Mouse (Mus musculus): ENCODE measurements at regions not wholly inside any gene's neighbourhood (a gene's known extent, or its start where the extent isn't known, plus 50 kb on each side); places are given as distances from the start of the nearest gene placed in this dataset.
A peak's percentile ranks its signal among the peaks of the same experiment; 100 is the strongest.

DNA sequence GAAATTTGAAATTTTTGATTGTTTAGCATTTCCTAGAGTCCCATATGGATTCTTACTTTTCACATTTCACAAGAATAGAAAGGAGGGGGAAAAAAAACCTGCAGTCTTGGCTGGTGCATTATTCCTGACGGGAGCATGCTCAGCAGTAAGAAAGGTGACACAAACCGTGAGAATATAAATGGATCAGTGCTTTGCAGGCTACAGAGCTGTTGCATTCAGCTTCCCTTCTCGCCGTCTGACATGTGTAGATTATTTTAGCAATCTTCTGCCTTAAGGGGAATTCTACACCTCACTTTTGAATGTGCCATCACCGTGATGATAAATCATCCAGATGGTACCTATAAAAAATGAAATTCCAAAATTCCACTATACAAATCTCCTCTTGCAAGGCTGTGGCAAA, 55.3 kb downstream of the Crygf start:
- Histone ChIP-seq H3K4me3 (replicated peaks; ENCODE audit: low read length) (no peak overlapping the region), H3K4me2 (replicated peaks; ENCODE audit: low read depth, low read length, severe bottlenecking) (no peak overlapping the region), H3K27me3 (ENCODE audit: control insufficient read depth, insufficient read depth, low read length) (no peaks in the 10 kb centered on the region), H3K4me1 (ENCODE audit: control insufficient read depth, insufficient read depth, low read length) (no peaks in the 10 kb centered on the region), H3K9ac (ENCODE audit: low read depth, low read length, severe bottlenecking) (no peak overlapping the region), H3K36me3 (ENCODE audit: control insufficient read depth, insufficient read depth, low read length) (no peaks in the 10 kb centered on the region), H3K9me3 (ENCODE audit: control insufficient read depth, low read length) (no peaks in the 10 kb centered on the region), H3K27ac (replicated peaks; ENCODE audit: low read depth, low read length) (no peak overlapping the region)
- ATAC-seq (ENCODE audit: low FRiP score, low read depth) (no peak), DNase-seq (ENCODE audit: low spot score) (no peak)
- WGBS, result 62% methylated on average over 5 of the region's 5 CpGs
- TF ChIP-seq POLR2A (IDR thresholded peaks at IDR 0.05; ENCODE audit: borderline replicate concordance, extremely low read depth, insufficient read depth, insufficient read length), result no peak

DNA sequence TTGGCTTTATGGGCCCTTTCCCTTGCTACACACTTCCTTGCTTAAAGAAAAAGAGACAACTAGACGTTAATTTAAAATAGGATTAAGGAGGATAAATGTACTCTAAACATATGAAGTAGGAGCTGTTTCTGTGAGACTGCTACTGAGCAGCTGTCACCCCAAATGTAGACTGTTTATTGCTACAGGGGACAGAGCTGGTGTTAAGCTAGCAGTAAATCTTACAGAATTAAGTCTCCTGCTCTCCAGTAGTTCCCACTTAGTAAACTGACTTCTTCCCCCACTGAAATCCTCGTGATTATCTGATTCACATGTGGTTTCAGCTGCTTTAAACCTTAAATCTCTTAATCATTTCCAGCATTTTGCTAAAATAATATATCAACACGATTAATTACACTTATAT, 74.1 kb downstream of the Crygf start:
- Histone ChIP-seq H3K9me3 (ENCODE audit: control insufficient read depth, low read length) (no peaks in the 10 kb centered on the region), H3K27ac (replicated peaks; ENCODE audit: low read depth, low read length) (no peak overlapping the region), H3K4me2 (replicated peaks; ENCODE audit: low read depth, low read length, severe bottlenecking) (no peak overlapping the region), H3K4me3 (replicated peaks; ENCODE audit: low read length) (no peak overlapping the region), H3K27me3 (ENCODE audit: control insufficient read depth, insufficient read depth, low read length) (no peaks in the 10 kb centered on the region), H3K9ac (ENCODE audit: low read depth, low read length, severe bottlenecking) (no peak overlapping the region), H3K36me3 (ENCODE audit: control insufficient read depth, insufficient read depth, low read length) (no peaks in the 10 kb centered on the region), H3K4me1 (ENCODE audit: control insufficient read depth, insufficient read depth, low read length) (no peaks in the 10 kb centered on the region)
- 22% methylated on average over 3 of the region's 3 CpGs for WGBS
- TF ChIP-seq POLR2A (IDR thresholded peaks at IDR 0.05; ENCODE audit: borderline replicate concordance, extremely low read depth, insufficient read depth, insufficient read length), result no peak
- DNase-seq (ENCODE audit: low spot score) (no peak), ATAC-seq (ENCODE audit: low FRiP score, low read depth) (no peak)

DNA sequence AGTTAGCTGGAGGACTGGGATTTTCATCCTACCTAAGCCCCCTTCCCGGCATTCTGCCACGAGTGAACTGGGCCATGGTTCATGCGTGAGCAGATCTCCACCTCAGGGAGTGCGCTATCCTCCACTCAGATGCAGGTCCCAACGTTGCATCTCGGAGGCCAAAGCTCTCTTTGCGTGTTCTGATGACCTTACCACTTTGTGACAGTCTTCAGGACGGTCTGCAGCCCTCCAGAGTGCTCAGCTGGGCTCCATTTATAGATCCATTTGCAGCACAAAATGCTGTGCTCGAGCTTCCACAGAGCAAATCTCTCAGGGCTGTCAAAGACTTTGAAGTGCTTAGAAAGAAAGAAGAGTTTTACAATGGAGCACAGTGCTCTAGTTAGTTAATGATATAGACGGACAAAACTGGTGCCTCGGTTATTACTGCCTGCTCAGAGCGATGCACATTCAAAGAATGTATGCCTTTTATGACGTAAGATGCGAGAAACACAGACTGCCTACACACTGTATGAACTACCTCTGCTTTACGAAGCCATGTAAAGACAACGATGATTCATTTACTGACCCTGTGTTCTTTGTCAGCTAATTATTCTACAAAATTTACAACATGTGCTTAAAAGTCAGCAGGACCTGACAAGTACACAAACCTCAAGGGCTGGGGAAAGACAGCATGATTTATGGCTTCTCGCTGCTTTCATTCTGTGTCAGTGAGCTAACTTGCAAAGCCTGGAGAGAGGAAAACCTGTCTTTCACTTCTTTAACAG, 77.8 kb downstream of the Crygf start:
- ATAC-seq (ENCODE audit: low FRiP score, low read depth) (peak; percentile 60; the same call in 1 of the 2 replicates), DNase-seq (ENCODE audit: low spot score) (peak; percentile 61)
- Histone ChIP-seq H3K27ac (replicated peaks; ENCODE audit: low read depth, low read length) (no peak overlapping the region), H3K4me1 (ENCODE audit: control insufficient read depth, insufficient read depth, low read length) (no peaks in the 10 kb centered on the region), H3K27me3 (ENCODE audit: control insufficient read depth, insufficient read depth, low read length) (no peaks in the 10 kb centered on the region), H3K4me2 (replicated peaks; ENCODE audit: low read depth, low read length, severe bottlenecking) (peak overlapping the region; percentile 24), H3K9ac (ENCODE audit: low read depth, low read length, severe bottlenecking) (no peak overlapping the region), H3K4me3 (replicated peaks; ENCODE audit: low read length) (no peak overlapping the region), H3K9me3 (ENCODE audit: control insufficient read depth, low read length) (no peaks in the 10 kb centered on the region), H3K36me3 (ENCODE audit: control insufficient read depth, insufficient read depth, low read length) (no peaks in the 10 kb centered on the region)
- 13% methylated on average over 17 of the region's 17 CpGs for WGBS
- no peak for TF ChIP-seq POLR2A (IDR thresholded peaks at IDR 0.05; ENCODE audit: borderline replicate concordance, extremely low read depth, insufficient read depth, insufficient read length)

All from limb, embryonic 14.5 days (tissue).